Mouse (Mus musculus) lung, embryonic 16.5 days (tissue): ENCODE measurements around the gene Sun5. TPM values are rescaled to one million over a fixed set of nuclear protein-coding genes. Genes with fewer than 3 reads are reported as not detected.

Experiments used
- ATAC-seq: fragments of 200-750 bp; cut with Nextera tagmentation; 2 replicates; pipeline ENCODE4 v1.8.0; 2017; ENCODE audit warnings: low read depth, mild to moderate bottlenecking, moderate library complexity
- H3K27ac ChIP-seq: fragments of 300-500 bp; sonication (generic); 2 replicates; pipeline ENCODE4 v1.5.1; 2014; ENCODE audit warnings: mild to moderate bottlenecking, control low read depth, low read length
- H3K27me3 ChIP-seq: fragments of 300-500 bp; sonication (generic); 2 replicates; pipeline ENCODE4 v1.6.1; 2014; ENCODE audit warnings: low read depth, low read length, mixed read lengths; ENCODE audit not compliant: control insufficient read depth, insufficient read depth
- H3K36me3 ChIP-seq: fragments of 300-500 bp; sonication (generic); 2 replicates; pipeline ENCODE4 v1.6.1; 2014; ENCODE audit warnings: low read length; ENCODE audit not compliant: control insufficient read depth, insufficient read depth
- H3K4me1 ChIP-seq: fragments of 300-500 bp; sonication (generic); replicated peaks from 2 replicates; pipeline ENCODE4 v1.6.1; 2014; ENCODE audit warnings: low read length, mixed read lengths; ENCODE audit not compliant: control insufficient read depth, insufficient read depth
- H3K4me2 ChIP-seq: fragments of 300-500 bp; sonication (generic); 2 replicates; pipeline ENCODE4 v1.6.1; 2014; ENCODE audit warnings: low read depth, low read length, control low read depth
- H3K4me3 ChIP-seq: fragments of 300-500 bp; sonication (generic); 2 replicates; pipeline ENCODE4 v1.5.1; 2014; ENCODE audit warnings: mild to moderate bottlenecking, low read length, control low read depth
- H3K9ac ChIP-seq: fragments of 300-500 bp; sonication (generic); 2 replicates; pipeline ENCODE4 v1.6.1; 2014; ENCODE audit warnings: low read length, control low read depth
- H3K9me3 ChIP-seq: fragments of 300-500 bp; sonication (generic); 2 replicates; pipeline ENCODE4 v1.6.1; 2016; ENCODE audit warnings: low read length; ENCODE audit not compliant: control insufficient read depth
- WGBS: fragments of 180-500 bp; shearing (Covaris S2); extraction: QIAGEN DNeasy Blood & Tissue Kit; methylation state at CpG from one replicate; pipeline ENCODE4 v1.1.7; 2014; 5-methylcytosine and 5-hydroxymethylcytosine counted together
- polyA plus RNA-seq: library from polyadenylated mRNA; unstranded; fragments of >200 nt; fragmentation: Nextera tagmentation; extraction: Ambion mirVana; gene quantifications from 2 replicates; pipeline ENCODE4 v1.2.1, GENCODE M21; 2015

Gene Sun5
- polyA plus RNA-seq, 1 experiment from 2014 or later = not detected

DNA sequence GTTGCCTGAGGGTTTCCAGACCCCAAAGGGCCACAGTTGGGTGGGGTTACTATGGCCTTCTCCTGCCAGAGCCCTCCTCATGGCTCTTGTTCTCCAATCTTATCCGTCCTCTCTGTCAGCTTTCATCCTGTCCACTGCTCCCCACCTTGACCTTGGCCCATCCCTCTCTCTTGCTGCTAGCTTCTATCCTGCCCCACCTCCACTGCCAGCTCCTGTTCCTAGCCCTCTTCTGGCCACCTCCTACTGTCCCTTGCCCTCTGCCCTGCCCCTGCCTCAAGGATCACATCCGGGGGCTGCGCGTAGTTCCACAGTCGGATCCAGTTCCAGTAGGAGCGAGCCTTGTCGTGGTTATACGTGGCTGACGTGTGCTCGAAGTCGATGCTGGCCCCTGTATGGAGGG is 10.6 kb downstream of the Sun5 start:
- no peak for ATAC-seq
- no peaks in the 10 kb centered on the region for H3K36me3 ChIP-seq
- no peaks in the 10 kb centered on the region for H3K9me3 ChIP-seq
- no peak overlapping the region for H3K4me2 ChIP-seq
- H3K4me3 ChIP-seq = no peak overlapping the region
- H3K4me1 ChIP-seq = no peaks in the 10 kb centered on the region
- no peak overlapping the region for H3K9ac ChIP-seq
- H3K27ac ChIP-seq = no peak overlapping the region
- H3K27me3 ChIP-seq = no peaks in the 10 kb centered on the region
- 85% methylated on average over 11 of the region's 11 CpGs for WGBS

- H3K9me3 ChIP-seq = no peaks in the 10 kb centered on the region
- H3K4me1 ChIP-seq = no peaks in the 10 kb centered on the region
- no peak overlapping the region for H3K4me2 ChIP-seq
- no peaks in the 10 kb centered on the region for H3K36me3 ChIP-seq
- H3K9ac ChIP-seq = no peak overlapping the region
- H3K4me3 ChIP-seq = no peak overlapping the region
- WGBS = 77% methylated on average over 2 of the region's 2 CpGs
- ATAC-seq = no peak
- H3K27ac ChIP-seq = no peak overlapping the region
- H3K27me3 ChIP-seq = no peaks in the 10 kb centered on the region
Observed at GRCm38 (mm10) chr2:153859581-153859980, 11.3 kb downstream of the Sun5 start.

DNA sequence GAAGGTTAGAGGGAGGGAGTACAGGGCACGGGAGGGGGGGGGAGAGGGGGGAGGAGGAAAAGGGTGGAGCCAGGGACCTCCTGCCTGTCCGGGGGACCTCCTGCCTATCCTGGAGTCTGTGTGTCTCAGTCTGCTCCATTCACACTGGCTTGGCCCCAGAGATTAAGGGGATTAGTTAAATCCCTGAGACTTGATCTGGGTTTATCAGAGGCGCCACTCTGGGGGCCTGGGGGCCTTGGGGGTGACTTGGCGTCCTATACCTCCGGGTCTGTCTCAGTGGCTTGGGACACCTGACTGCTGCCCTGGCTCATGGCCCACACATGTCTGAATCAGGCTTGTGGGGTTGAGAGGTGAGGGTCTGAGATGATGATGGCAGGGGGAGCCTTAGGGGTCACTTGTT is 17.3 kb downstream of the Sun5 start:
- WGBS = 10% methylated on average over 5 of the region's 5 CpGs
- Histone ChIP-seq H3K27me3 (no peaks in the 10 kb centered on the region), H3K9ac (no peak overlapping the region), H3K4me1 (no peaks in the 10 kb centered on the region), H3K36me3 (no peaks in the 10 kb centered on the region), H3K4me2 (no peak overlapping the region), H3K4me3 (no peak overlapping the region), H3K9me3 (no peaks in the 10 kb centered on the region), H3K27ac (no peak overlapping the region)
- no peak for ATAC-seq

DNA sequence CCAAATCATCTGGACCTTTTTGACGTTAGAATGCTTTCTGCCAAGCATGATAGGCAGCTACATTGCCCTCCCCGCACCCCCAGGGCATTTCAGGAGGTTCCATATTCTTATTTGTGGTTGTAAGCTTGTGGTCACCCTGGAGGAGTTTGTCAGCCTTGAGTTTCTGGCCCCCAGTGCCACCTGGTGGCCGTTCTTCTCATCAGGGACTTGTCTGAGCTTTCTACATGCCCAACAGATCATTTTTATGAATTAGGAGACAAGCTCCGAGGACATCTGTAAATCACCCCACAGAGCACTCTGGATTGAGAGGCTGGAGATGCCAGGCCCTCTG is 19.9 kb downstream of the Sun5 start:
- no peak for ATAC-seq
- Histone ChIP-seq H3K9me3 (no peaks in the 10 kb centered on the region), H3K4me1 (no peaks in the 10 kb centered on the region), H3K27ac (no peak overlapping the region), H3K4me2 (no peak overlapping the region), H3K36me3 (no peaks in the 10 kb centered on the region), H3K4me3 (no peak overlapping the region), H3K9ac (no peak overlapping the region), H3K27me3 (no peaks in the 10 kb centered on the region)
- WGBS = 41% methylated on average over 4 of the region's 4 CpGs

- 79% methylated on average over 6 of the region's 6 CpGs for WGBS
- H3K9me3 ChIP-seq = no peaks in the 10 kb centered on the region
- no peak overlapping the region for H3K4me2 ChIP-seq
- no peaks in the 10 kb centered on the region for H3K4me1 ChIP-seq
- no peak overlapping the region for H3K9ac ChIP-seq
- no peak overlapping the region for H3K27ac ChIP-seq
- no peaks in the 10 kb centered on the region for H3K36me3 ChIP-seq
- no peaks in the 10 kb centered on the region for H3K27me3 ChIP-seq
- no peak for ATAC-seq
- H3K4me3 ChIP-seq = no peak overlapping the region
Observed at GRCm38 (mm10) chr2:153850351-153851029, 20.4 kb downstream of the Sun5 start.

DNA sequence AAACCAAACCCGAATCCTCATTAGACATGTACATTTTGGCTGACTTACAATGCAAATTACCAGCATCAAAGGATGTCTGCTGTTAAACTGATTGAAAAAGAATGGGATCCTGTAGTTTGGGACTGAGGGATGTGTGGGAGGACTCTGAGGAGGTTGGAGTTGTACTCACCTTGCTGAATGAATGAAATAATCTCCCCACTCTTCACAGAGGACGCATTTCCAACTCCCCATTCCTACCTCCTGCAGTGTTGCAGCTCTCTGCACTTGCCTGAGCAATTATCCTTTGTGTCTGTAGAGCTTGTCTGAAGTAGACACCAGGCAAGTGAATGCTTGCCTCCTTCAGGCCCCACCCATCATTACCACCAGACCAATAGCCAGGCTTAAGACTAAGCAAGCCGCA is 22.5 kb downstream of the Sun5 start:
- Histone ChIP-seq H3K36me3 (no peaks in the 10 kb centered on the region), H3K9ac (no peak overlapping the region), H3K4me1 (no peaks in the 10 kb centered on the region), H3K27me3 (no peaks in the 10 kb centered on the region), H3K4me2 (no peak overlapping the region), H3K9me3 (no peaks in the 10 kb centered on the region), H3K27ac (no peak overlapping the region), H3K4me3 (no peak overlapping the region)
- 73% methylated on average over 3 of the region's 3 CpGs for WGBS
- no peak for ATAC-seq

DNA sequence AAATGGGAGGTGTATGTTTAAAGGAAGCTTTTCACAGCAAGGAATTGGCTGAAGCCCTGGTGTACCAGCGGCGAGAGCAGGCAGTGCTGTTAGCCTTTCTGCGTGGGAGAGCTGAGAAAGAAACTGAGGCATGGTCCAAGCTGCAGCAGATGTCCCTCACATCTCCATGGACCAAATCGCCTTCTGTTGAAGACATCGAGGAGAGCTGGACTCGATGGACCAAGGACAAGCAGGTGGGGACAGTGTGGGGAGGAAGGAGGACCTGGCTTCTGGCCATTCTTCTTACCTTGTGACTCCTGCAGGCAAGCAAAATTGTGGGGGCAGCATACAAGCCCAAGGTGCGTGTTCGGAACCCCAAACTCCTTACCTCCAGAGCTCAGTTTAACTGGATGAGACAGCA is 28.0 kb downstream of the Sun5 start:
- Histone ChIP-seq H3K36me3 (no peaks in the 10 kb centered on the region), H3K4me1 (no peaks in the 10 kb centered on the region), H3K27me3 (no peaks in the 10 kb centered on the region), H3K27ac (no peak overlapping the region), H3K4me2 (no peak overlapping the region), H3K4me3 (no peak overlapping the region), H3K9ac (no peak overlapping the region), H3K9me3 (no peaks in the 10 kb centered on the region)
- 74% methylated on average over 8 of the region's 8 CpGs for WGBS
- ATAC-seq = no peak

GRCm38 (mm10) chr2:153833291-153833690 is 37.6 kb downstream of the Sun5 start:
- no peak for ATAC-seq
- Histone ChIP-seq H3K36me3 (no peaks in the 10 kb centered on the region), H3K4me3 (no peak overlapping the region), H3K9me3 (no peaks in the 10 kb centered on the region), H3K9ac (no peak overlapping the region), H3K27ac (no peak overlapping the region), H3K4me2 (no peak overlapping the region), H3K27me3 (no peaks in the 10 kb centered on the region), H3K4me1 (no peaks in the 10 kb centered on the region)
- 82% methylated on average over 8 of the region's 8 CpGs for WGBS

DNA sequence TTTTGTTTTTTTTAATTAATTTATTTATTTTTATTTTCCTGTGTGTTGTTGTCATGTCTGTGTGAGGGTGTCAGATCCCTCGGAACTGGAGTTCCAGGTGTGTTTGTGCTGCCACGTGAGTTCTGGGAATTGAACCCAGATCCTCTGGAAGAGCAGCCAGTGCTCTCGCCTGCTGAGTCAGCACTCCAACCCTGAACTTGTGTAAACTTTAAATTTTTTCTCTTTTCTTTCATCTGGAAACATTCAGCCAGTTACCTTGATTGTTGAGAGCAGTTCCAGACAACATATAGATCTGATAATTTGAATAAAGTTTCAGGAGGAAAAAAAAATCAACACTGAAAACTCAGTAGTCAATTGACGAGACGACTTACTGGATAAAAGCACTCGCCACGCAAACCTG is 42.2 kb downstream of the Sun5 start:
- H3K4me3 ChIP-seq = no peak overlapping the region
- H3K4me2 ChIP-seq = no peak overlapping the region
- H3K9me3 ChIP-seq = no peaks in the 10 kb centered on the region
- no peaks in the 10 kb centered on the region for H3K4me1 ChIP-seq
- H3K27me3 ChIP-seq = no peaks in the 10 kb centered on the region
- no peak overlapping the region for H3K27ac ChIP-seq
- no peak overlapping the region for H3K9ac ChIP-seq
- ATAC-seq = no peak
- WGBS = 67% methylated on average over 7 of the region's 7 CpGs
- H3K36me3 ChIP-seq = no peaks in the 10 kb centered on the region
